Mouse (Mus musculus) layer of hippocampus, adult 11-12 months (tissue): ENCODE measurements around the gene Ppfibp1.

Experiments used
- DNase-seq: peaks from one replicate; pipeline ENCODE4 v3.0.0; 2022; ENCODE audit warnings: low spot score

The Ppfibp1 gene

GRCm38 (mm10) chr6:147042291-147043290 is 154.3 kb downstream of the Ppfibp1 start, which contains the start of gene Mrps35:
TSS of gene Mrps35 (plus strand) at chr6:147042764.
- DNase-seq = peak; percentile 91

- no peak for DNase-seq
Measured at GRCm38 (mm10) chr6:147043633-147044032, 155.3 kb downstream of the Ppfibp1 start.

DNA sequence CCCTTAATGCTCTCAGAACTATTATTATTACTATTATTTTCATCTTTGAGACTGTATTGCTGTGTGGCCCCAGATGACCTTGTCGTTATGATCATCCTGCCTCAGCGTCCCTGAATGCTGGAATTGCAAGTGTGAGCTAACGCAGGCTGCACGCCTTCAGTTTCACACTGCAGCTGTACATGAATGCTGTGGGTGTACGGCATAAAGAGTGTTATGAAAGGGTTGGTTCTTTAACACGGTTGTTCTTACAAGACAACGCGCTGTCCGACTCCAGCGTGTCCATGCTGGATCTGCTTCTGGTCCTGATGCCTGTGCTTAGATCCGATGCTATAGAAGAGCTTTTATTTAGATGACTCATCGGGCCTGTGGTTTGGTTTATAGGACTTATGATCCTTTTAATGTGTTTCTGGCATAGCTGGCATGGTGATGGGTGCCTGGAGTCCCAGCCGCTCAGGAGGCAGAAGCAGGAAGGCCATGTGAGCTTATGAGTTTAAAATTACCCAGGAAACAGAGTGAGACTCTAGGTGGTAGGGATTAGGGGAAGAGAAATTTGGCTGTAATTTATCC is 161.0 kb downstream of the Ppfibp1 start:
- DNase-seq = no peak

- DNase-seq = no peak
Measured at GRCm38 (mm10) chr6:147051666-147052065, 163.4 kb downstream of the Ppfibp1 start.

DNA sequence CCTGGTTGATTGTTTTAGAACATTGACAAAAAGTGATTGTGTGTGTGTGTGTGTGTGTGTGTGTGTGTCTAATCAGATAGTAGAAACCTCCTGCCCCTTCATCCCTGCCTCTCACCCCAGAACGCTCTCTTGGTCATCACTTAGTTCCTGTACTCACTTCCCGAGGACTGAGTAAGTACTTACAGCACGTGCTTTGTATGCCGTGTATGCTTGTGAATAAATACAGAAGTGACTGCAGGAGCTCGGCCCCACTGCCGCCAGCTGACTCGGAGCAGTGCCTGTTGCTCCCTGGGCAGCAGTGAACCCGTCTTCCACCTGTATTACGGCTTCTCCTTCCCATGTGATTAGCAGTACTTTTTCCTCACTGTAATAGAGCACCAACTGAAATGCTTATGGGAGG is 164.2 kb downstream of the Ppfibp1 start:
- no peak for DNase-seq

GRCm38 (mm10) chr6:147053785-147054646 is 165.7 kb downstream of the Ppfibp1 start:
- DNase-seq = no peak

- no peak for DNase-seq
Measured at GRCm38 (mm10) chr6:147055374-147055977, 167.2 kb downstream of the Ppfibp1 start.

DNA sequence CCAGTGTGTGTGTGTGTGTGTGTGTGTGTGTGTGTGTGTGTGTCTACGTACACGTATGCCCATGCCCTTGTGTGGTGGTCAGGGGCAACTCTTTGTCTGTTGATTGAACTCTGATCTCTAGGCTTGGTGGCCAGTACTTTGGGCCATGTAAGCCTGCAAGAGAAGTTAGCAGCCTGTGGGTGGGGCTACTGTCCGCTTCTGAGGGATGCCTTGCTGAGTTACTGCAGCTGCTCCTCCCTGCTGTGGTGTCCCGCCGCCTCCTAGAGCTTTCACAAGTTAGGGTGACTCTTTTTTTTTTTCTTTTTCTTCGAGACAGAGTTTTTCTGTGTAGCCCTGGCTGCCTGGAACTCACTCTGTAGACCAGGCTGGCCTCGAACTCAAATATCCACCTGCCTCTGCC is 171.0 kb downstream of the Ppfibp1 start:
- no peak for DNase-seq

- DNase-seq = no peak
Measured at GRCm38 (mm10) chr6:147061630-147062029, 173.3 kb downstream of the Ppfibp1 start.

DNA sequence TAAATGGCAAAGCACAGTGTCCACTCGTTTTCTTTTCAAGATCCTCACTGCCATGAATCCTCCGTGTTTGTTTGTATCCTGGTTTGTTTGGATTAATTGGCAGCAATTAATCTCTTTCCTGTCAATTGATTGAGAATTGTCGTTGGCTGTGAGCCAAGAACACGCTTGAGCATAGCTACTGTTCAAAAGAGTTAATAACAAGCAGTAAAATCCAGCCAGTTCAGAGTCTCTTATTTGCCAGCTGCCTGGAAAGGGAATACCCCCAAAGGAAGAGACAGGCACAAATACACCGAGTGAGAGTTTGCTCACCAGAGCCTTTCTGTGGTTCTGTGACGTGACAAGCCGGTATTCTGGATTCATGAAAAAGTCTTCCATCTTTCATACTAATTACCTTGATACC is 173.7 kb downstream of the Ppfibp1 start:
- DNase-seq = no peak

- DNase-seq = no peak
Measured at GRCm38 (mm10) chr6:147062694-147063093, 174.4 kb downstream of the Ppfibp1 start.

GRCm38 (mm10) chr6:147064226-147064943 is 176.1 kb downstream of the Ppfibp1 start:
- no peak for DNase-seq

DNA sequence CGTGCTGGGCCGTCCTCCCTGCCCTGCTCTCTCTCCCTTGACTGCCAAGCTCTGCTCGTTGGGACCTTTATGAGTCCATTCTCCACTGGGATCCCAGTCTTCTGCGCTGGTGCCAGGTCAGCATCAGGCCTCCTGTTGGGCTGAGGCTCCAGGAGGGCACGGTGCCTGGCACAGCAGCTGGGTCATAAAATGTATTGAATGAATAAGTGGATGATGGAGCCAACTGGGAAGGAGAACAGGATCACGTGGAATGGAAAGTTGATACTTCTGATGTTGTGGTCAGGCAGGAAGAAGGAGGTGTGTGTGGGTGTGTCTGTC is 176.6 kb downstream of the Ppfibp1 start:
- DNase-seq = no peak

GRCm38 (mm10) chr6:147075808-147076387 is 187.6 kb downstream of the Ppfibp1 start:
- DNase-seq = no peak

GRCm38 (mm10) chr6:147076878-147077277 is 188.6 kb downstream of the Ppfibp1 start:
- DNase-seq = no peak

DNA sequence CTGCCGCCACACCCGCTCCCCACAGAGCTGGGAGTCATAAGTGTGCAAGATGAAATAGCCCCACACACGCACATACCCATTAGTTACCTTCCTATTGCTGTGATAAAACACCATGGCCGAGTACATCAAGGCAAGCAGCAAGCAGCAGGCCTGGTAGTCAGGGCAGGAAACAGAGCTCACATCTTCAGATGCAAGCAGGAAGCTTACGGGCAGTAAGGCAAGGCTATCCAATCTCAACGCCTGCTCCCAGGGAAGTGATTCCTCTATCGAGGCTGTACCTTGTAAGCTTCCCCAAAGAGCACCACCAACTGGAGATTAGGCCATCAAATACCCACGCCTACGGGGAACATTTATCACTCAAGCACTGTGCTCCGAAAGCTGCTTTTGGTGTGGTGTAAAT is 191.6 kb downstream of the Ppfibp1 start:
- no peak for DNase-seq
